Mouse (Mus musculus) induced T-regulatory cell, adult 2 months (primary cell): ENCODE data around the gene Atp6v1b1.

Source experiments
- DNase-seq: peaks from one replicate; pipeline ENCODE4 v3.0.0-alpha.2; 2012; ENCODE audit warnings: low read depth

The Atp6v1b1 gene

DNA sequence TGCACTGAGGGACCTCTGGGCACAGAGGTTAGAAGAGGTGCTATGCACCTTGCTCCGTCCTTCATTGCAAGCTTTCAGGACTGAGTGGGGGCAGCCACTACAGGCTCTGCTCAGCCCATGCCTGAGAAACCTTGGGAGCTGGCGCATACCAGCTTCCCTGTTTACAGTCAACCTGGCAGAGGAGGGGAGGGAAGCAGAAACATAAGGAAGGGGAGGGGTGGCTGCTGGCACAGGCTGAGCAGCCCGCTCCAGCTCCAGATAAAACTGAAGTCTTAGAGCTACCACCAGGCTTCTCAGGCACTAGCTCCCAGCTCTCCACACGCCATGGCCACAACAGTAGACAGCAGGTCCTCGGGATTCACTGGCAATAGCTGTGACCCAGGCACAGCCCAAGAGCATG is at the start of gene Atp6v1b1:
TSS of gene Atp6v1b1 (plus strand) at position 230 of the 400 bp plus-strand sequence.
- DNase-seq: no peak

DNA sequence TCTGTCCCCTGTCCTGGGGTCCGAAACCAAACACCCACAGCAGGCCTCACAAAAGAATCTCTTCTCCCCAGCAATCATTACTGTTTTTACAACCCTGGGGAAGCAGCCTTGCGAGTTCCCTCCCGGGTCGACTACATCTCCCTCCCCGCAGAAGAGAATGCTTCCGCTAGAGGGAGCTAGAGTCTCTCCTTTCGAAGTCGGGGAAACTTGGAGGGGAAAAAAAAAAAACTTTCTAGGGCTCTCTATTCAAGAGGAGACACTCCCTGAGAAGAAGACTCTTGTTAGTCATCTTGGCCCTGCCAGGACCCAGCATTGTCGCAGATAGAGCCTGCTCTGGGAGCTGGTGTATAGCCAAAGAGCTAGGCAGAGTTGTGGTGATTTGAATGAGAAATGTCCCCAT is 49.0 kb upstream of the Atp6v1b1 start:
- DNase-seq: peak; percentile 88

DNA sequence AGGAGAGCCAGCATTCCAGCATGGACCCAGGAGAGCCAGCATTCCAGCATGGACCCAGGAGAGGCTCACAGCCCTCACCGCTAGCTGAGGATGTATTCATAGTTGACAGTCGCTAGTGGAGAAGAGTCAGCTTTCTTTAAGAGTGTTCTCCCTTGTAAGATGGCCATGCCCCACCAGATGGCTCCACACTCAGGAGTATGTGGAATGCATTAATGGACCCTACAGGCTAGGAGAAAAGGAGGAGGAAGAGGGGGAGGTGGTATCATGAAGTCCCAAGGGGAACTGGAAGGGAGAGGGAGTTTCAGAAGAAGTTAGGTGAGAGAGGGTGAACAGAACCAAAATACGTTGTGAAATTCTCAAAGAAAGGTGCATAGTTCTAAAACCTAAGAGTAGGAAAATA is 47.1 kb upstream of the Atp6v1b1 start:
- DNase-seq: peak; percentile 13

DNA sequence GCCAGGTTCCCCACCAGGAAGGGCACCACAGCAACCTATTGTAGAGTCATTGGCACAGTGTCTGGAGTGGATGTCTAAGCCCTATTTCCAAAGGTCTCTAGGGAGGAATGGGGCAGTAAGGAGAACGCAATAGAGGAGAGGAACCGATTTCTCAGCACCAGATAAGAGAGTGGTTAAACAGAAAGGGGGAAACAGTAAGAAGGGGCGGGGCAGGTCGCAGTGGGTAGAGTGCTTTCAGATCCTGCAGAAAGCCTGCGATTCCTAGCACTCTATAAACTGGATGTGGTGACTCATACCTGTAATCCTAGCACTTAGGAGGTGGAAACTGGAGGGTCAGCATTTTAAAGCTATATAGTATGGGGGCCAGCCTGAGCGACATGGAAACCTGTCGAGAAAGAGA is 46.1 kb upstream of the Atp6v1b1 start:
- peak; percentile 10 for DNase-seq

DNA sequence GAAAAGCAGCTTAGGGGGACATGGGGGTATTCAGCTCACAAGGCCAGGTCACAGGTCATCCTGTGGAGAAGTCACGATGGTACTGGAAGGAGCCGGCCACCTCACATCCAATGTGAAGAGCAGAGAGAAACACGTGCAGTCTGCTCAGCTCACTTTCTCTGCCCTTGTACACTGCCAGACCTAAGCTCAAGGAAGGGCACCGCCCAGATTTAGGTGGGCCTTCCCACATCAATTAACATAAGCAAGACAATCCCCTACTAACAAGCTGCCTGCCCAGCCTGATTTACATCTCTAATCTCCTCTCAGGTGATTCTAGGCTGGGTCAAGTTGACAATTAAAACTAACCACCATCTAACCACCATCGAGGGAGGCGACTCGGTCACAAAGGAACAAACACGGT is 44.9 kb upstream of the Atp6v1b1 start:
- DNase-seq: peak; percentile 10

DNA sequence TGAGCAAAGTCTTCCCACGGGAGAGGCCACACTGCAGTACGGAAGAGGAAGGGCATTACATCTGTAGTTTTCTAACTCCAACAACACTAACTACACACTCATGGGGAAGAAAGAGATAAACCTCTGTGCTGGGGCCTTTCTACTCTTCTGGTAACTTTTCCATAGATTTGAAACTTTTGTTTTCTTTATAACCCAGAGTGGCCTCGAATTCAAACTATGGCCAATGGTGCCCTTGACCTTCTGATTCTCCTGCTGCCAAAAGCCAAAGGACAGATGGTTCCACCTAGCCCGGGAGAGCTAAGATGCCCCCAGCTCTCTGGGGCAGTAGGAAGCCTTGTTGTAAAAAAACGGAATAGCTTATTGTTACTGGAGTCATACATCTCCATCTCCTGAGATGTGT is 42.8 kb upstream of the Atp6v1b1 start:
- DNase-seq: peak; percentile 14

DNA sequence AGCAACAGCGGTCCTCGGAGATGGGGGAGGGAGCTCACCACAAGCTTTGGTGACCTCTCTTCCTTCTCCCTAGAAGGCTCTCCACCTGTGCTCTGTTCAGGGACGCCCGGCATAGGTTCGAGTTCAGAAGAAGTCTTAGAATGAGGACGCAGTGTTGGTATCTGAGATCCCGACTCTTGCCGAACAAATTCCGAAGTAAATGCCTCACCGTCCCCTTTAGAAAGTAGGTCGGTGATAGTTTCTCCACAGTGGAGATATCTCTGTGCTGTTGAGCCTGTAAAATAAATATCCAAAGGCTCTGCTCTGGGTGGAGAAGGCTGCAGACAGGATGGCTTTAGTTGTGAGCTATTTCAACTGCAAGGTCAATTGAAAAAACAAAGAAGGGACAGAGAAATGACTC is 41.8 kb upstream of the Atp6v1b1 start:
- DNase-seq: peak; percentile 21

DNA sequence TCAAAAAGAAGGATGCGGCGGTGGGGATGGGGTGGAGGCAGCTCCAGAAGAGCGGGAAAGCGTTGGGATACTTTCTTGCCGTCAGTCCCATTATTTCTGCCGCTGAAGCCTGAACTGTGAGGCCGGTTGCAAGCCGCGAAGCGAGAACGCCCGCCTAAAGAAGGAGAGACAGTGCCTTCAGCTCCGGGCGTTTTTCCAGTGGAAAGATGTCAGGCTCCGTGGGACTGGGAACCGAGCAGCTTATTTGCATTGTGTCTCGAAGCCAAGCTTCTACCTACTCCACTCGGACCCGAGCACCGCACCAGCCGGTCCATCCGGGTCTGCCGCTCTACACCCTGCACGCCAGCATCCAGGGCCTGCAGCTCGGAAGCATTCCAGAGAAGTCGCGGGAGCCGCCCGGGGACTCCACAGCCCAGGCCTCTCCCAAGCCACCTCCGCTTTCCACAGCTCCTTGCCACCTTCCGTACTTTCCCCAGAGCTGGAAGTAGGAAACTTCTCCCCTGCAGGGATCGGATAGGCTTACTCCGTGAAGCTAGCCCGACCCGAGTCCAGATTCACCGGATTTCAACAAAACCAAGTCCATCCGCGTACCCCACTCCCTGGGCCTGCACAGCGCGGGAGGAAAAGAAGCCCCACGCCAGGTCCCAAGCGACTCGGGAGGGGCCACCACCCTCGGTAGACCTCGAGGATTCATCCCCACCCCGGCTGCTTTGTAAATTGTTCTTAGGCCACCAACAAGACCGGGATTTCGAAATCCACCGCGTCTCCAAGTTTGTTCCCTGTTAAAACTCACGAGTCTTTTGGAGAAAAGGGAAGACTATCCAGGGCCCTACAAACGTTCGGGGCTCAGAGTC is 40.4 kb upstream of the Atp6v1b1 start:
- peak; percentile 31 for DNase-seq

DNA sequence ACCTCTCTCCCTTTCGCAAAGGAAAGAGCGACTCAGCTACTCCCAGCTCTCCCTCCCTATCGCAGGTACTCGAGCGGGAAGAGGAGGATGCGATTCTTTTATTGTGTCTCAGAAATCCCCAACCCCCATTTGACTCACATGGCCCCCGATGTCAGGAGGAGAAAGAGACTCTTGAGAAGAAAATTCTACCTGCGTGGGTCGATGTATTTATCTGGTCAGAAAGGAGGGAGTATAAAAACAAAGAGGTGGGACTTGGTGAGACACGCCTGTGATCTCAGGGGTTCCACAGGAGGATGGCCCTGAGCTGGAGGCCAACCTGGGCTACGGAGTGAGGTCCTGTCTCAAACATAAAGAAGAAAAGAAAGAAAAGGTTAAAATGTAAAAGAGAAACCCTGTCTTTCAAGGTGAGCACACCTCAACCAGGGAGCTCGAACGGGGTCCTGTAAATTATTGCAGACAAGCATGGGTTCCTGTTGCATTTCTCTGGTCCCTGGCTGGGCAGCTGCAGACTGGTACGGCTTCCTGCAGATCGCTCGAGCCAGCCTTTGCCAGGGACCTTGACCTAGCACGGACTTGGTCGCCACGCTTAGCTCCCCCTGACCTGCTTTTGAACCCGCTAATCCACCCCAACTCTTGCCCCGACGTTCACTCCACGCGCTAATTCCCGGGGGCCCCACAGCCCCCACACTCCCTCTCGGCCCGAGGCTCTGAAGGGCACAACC is 39.6 kb upstream of the Atp6v1b1 start:
- peak; percentile 43 for DNase-seq

DNA sequence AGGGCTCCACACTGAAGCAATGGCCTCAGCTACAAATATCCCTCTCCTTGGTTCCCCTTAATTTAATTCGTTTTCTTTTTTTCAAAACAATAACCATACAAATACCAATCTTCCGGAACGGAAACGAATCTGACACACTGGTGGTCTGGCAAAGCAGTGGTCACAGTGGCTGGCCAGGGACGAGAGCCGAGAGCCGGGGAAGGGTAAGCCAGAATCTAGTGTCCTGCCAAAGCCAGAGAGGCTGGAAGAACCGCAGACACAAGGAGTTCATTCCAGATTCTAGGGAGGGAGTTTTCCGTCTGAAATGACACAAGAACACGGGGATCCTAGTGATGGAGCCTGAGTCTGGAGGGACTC is 39.1 kb upstream of the Atp6v1b1 start:
- DNase-seq: peak; percentile 36

DNA sequence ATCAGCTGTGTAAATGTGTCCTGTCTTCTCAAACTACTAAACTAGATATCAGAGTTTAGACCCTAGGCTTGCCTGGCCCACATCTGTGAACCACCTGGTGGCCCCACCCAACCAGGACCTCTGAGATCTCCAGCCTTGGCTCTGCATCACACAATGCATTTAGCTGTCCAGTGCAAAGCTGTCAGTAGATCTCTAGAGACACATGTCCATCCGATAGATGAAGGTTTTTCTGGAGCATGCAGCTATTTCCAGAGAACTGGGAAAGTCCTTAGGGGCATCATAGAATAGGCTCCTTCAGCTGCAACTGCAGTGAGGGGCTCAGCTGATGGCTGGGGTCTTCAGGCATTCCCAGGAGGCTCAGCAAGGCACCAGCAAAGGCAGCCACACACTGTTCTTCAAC is 38.5 kb upstream of the Atp6v1b1 start:
- DNase-seq: peak; percentile 27

DNA sequence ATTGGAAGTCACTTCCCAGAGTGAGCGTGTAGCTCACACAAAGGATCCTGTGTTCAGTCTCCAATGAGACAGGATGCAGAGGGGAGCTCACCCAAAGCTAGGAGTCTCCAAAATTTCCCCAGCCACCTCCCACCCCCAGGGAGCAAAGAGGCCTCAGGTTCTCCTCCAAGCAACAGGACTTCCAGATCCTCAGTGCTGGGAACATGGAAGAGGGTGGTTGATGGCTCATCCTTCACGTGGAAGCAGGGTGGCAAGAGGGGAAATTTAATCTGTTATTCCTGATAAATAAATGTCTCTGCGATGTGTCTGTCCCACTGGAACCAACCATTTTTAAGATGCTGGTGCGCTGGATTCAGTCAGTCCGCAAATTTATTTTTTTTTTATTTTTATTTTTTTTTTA is 38.1 kb upstream of the Atp6v1b1 start:
- no peak for DNase-seq

DNA sequence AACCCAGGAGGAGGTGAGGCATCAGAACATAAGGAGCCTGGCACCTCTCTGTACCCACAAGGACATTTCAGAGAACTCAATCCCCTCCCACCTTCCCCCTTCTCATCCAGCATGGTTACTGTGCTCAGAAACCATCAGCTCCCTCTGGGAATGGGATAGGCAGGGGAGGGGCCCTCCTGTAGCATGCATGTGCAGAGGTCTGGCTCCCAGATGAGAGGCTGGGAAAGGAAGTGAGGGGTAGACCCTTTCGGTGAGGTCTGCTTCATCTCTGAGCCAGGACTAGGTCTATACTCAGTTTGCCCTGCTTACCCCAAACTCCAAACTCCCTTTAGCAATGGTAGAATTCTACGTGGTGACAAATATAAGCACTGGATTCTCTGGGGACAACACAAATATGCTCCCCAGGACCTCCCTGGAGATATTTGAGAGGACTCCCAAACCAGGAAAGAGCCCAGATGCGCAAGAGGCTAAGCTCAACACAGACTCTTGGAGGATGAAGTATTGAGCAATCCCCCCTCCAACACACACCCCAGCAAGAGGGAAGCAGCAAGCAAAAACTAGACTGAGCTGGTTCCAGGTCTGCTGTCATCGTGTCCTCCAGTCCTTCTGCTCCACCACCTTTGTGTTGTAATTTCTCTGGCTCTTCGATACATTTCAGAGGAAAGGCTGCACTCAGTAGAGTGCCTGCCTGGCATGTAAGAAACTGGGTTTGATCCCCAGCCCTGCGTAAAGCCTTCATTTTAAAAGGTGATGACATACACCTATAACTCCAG is 34.9 kb upstream of the Atp6v1b1 start:
- peak; percentile 11 for DNase-seq

DNA sequence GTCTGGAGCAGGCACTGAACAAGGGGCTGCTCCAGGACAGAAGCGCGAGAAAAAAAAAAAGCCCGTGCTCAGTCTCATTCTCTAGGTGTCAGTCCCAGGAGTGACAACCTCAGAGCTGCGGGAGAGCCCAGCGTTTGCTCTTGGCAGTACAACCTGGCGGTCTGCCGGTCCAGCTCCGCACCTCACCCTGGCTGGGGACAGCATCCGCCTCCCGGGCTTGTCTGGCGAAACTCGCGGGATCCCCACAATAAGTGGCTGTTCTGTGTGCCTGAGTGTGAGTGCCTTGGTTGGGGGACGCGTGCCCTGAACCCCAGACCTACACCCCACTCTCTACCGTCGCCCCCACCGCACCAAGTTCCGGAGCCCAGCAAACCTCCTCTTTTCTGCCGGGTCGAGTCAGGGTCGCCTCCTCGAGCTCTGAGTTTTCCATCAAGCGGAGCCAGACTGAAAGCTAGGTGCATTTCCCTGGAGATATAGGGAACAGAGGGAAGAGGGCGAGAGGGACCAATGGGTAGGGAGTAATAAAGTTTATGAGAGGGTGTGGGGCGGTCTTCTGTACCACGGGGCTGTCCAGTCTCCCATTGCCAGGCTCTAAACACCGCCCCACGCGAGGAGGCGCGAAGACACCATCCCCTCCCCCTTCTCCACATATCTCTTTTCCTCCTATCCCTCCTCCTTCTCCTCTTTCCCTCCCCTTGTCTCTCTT is 32.3 kb upstream of the Atp6v1b1 start:
- DNase-seq: peak; percentile 49

DNA sequence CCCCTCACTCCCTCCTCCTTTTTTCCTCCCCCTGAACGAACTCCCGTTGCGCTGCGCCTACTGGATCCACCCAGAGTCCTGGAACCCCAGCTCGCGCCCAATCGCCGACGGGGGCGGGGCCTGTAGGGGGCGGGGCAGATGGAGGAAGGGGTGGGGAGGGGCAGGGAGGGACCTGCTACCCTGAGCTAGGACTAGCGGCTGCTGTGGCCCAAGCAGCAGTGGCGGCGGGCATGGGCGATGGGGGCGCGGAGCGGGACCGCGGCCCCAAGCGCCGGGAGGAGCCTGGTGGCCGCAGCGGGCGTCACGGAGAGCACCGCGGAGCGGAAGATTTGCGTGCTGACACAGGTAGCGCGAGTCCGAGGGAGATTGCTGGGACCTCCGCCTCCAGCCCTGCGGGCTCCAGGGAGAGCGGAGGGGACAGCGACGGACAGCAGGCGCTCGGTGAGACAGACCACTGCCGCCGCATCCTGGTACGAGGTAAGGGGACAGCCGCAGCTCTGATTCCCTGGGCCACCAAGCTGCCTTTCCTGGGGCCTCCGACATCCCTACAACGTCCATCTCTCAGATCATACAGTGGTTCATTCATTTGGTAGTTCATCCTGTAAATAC is 31.6 kb upstream of the Atp6v1b1 start, which contains the start of gene Vax2:
TSS of gene Vax2 (plus strand) at position 198 of the 609 bp plus-strand sequence.
- peak; percentile 88 for DNase-seq

DNA sequence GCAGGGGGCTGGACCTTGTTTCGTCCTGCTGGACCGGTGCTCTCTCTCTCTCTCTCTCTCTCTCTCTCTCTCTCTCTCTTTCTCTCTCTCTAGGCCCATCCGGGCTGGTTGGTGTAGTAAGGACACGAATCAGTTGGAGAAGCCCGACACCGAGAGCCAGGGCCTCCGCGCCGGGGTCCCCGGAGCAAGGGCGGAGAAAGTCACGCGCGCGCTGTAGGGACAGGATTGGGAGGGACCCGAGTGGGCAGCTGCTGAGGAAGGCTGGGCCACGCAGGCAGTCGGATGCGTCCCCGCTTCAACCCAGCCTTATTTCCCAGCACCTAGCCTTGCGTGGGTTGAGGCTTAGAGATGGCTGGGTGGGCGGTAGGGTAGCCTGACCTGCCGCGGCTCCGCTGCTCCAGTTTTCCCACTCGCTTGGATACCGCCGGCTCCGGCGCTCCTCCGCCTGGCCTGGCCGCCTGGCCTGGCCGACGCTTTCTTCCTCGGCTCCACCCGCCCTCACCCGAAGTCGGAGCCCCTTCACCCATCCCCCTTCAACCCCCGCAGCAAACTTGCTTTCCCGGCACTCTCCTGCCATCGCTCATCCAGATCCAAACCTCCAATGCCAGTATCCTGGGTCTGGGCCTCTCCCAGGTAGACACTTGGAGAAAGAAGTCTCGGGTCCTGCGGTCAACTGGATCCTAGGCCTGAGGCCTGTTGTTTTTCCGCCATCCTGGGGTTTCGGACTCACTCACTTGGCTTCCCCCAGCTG is 30.9 kb upstream of the Atp6v1b1 start:
- peak; percentile 43 for DNase-seq

DNA sequence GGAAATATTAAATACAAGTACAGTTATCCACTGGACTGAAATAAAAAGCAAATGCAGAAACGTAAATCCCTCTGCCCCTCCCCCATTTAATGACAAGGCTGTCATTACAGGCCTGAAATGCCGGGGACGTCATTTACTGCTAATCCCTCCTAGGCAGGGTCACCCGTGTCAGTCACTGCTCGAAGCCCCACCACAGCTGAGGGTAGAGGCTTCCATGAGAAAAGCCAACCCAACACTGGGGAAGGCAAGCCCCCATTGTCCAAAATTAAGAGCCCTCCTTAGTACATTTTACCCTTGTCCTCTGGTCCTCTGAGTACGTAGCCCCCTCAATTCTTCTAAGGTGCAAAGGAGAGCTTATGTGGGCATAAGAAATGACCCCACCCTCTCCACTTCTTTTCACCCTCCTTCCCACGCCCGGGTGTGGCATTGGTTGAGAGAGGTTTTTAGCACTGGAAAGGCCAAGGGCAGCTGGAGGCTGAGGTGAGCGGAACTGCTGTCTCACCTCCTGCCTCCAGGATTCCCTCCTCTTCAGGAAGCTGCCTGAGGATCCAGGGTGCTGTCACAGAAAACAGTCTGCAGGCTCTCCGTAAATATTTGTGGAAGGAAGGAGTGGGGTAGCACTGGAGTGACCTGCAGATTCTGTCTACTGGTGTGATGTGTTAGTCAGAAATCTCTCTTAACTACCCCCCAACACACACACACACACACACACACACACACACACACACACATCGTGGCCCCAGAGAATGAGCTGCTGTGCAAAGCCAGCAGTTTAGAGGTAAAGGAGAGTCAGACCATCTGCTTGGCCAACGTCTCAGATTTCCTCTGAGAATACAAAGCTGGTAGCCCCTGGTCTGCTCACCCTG is 29.3 kb upstream of the Atp6v1b1 start:
- peak; percentile 28 for DNase-seq

DNA sequence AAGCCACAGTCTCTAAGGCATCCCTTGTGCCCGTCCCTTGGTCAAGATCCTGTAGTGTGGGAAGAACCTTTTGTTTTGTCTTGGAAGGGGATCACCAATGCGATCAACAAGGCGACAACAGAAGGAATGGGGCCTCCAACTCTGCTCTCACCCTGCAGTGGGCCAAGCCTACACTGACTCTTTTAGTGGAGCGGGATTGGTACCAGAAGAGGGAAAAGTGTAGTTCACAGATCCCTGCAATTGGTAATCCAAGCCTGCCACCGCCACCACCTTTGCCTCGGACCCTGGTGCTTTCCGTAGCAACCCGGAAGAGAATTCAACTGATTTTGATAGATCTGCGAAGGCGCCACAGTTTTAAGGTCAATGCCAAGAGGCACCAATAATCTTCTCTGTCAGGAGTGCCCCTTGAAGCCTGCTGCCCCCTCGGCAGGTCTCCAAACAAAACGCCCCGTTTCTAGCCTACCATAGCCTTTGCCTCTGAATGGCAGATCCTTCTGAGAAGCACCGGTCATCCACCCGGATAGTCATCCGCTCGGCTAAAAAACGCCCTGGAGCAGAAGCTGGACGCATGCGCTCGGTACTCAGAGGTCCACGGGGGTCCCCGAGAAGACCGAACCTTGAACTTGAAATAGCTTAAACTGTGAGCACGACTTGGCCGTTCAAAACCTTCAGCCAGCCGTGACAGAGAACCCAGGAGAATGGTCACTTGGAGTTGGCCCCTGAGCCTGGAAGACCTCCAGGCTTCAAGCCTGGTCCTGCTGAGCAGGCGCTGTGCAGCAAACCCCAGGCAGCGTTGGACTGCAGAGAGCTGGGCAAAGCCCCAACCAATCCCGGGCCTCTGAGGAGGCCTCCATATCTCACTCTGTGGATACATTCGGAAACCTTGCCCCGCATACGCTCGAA is 28.3 kb upstream of the Atp6v1b1 start:
- no peak for DNase-seq
